Mouse (Mus musculus): Measurements from ENCODE around the gene Otog. TPM values are rescaled to one million over a fixed set of nuclear protein-coding genes. Genes with fewer than 3 reads are reported as not detected.

The Otog gene
- polyA plus RNA-seq, 1 experiment from 2014 or later: not detected

DNA sequence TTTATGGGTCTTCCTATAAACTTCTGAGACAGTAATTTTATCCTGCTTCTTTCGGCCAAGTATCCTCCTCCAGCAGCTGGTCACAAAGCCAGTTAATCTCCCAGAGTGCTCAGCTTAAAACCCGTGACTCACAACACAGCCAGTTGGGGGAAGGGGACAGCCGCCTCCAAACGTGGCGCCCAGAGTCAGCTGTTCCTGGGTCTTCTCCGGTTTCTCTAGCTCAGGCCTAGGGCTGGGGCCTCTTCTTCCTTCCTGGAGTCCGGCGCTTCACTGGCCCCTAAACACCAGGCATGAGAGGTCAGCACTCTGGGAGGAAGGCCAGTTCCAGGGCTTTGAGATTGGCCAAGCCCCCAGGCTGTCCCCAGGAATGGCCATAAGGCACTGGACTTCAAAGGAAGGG, 112.4 kb downstream of the Otog start:
- no peak for TF ChIP-seq CTCF (IDR thresholded peaks at IDR 0.05; ENCODE audit: low read depth)
- WGBS: 39% methylated on average over 8 of the region's 8 CpGs
- H3K4me2 ChIP-seq: no peak overlapping the region
- H3K9me3 ChIP-seq (ENCODE audit: low read depth, low read length): no peaks in the 10 kb centered on the region
- DNase-seq: no peak
- ATAC-seq (ENCODE audit: insufficient read depth): no peak
- no peak overlapping the region for H3K27ac ChIP-seq (ENCODE audit: low read depth)
- no peaks in the 10 kb centered on the region for H3K36me3 ChIP-seq (ENCODE audit: insufficient read depth)
- H3K4me3 ChIP-seq (ENCODE audit: low read depth, low read length): no peak overlapping the region
- H3K9ac ChIP-seq: no peak overlapping the region
- H3K4me1 ChIP-seq (ENCODE audit: insufficient read depth): no peaks in the 10 kb centered on the region
- peaks cover 22% of the 10 kb centered on the region for H3K27me3 ChIP-seq (ENCODE audit: insufficient read depth, low read length)

DNA sequence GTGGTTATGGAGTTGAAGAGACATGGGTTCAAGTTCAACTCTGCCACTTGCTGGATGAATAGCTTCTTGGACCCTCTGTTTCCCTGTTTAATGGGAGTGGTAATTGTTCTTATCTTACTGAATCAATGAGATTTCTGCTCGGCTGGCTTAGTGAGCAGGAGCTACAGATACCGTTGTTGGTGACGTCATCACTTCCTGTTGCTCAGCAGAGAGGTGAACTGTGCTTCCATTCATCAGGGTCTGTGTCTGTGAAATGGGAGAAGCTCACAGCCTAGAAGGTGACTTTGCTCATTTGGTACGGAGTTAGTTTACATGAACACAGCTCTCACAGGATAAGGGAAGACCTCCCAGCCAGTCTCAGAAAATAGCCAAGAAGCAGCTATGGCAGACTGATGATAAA, 113.1 kb downstream of the Otog start:
- Histone ChIP-seq H3K4me1 (ENCODE audit: insufficient read depth) (no peaks in the 10 kb centered on the region), H3K27me3 (ENCODE audit: insufficient read depth, low read length) (peaks cover 15% of the 10 kb centered on the region), H3K36me3 (ENCODE audit: insufficient read depth) (no peaks in the 10 kb centered on the region), H3K4me3 (ENCODE audit: low read depth, low read length) (no peak overlapping the region), H3K9ac (no peak overlapping the region), H3K9me3 (ENCODE audit: low read depth, low read length) (no peaks in the 10 kb centered on the region), H3K4me2 (no peak overlapping the region), H3K27ac (ENCODE audit: low read depth) (no peak overlapping the region)
- no peak for DNase-seq
- ATAC-seq (ENCODE audit: insufficient read depth): no peak
- no peak for TF ChIP-seq CTCF (IDR thresholded peaks at IDR 0.05; ENCODE audit: low read depth)
- WGBS: 23% methylated on average over 4 of the region's 4 CpGs

Other genes starting within 250 kb of the Otog start
- gene Abcc6, start 210.7 kb upstream of the Otog start, polyA plus RNA-seq (2014; fragmentation: Nextera tagmentation; extraction: Ambion mirVana): 0.31 and 0.78 TPM in 2 replicates
- 26.1 and 26.4 TPM in 2 replicates for gene Nomo1, start 207.3 kb upstream of the Otog start, polyA plus RNA-seq (2014; fragmentation: Nextera tagmentation; extraction: Ambion mirVana)
- gene Kcnj11, start 140.2 kb upstream of the Otog start, polyA plus RNA-seq (2014; fragmentation: Nextera tagmentation; extraction: Ambion mirVana): 0.11 TPM in 1 of 2 replicates, not detected in the other
- 0.32 and 0.64 TPM in 2 replicates for gene Abcc8, start 61.0 kb upstream of the Otog start, polyA plus RNA-seq (2014; fragmentation: Nextera tagmentation; extraction: Ambion mirVana)
- 0.22 and 0.88 TPM in 2 replicates for gene Ush1c, start 2.5 kb upstream of the Otog start, polyA plus RNA-seq (2014; fragmentation: Nextera tagmentation; extraction: Ambion mirVana)
- gene Myod1, start 135.5 kb downstream of the Otog start, polyA plus RNA-seq (2014; fragmentation: Nextera tagmentation; extraction: Ambion mirVana): 0.09 TPM in 1 of 2 replicates, not detected in the other
- gene Kcnc1, start 155.5 kb downstream of the Otog start, polyA plus RNA-seq (2014; fragmentation: Nextera tagmentation; extraction: Ambion mirVana): 0.12 and 0.22 TPM in 2 replicates